In genomic region chr13:24693312-24693711, GRCm38 (mm10) we compare ENCODE assay signal across 25 mouse cellular contexts. TPM values are rescaled to one million over a fixed set of nuclear protein-coding genes. Genes with fewer than 3 reads are reported as not detected.
DNase-seq lines count a peak whose midpoint lies in the region; ATAC-seq and TF ChIP-seq lines count a peak whose summit lies in the region.
"Had no signal": no experiment of that assay in that cellular context is flagged by ENCODE, and none has a peak within 500 bp of the region (broad histone marks: within the 10 kb centered on the region; RNA-seq: fewer than 3 reads in every experiment).

No protein-coding gene starts in this region.

- DNase-seq in lung, adult 2 months: no peak
- peak; percentile 49 for DNase-seq in lung, postnatal 36 days
- no peak for DNase-seq in lung, postnatal 4 days
- DNase-seq in Muller cell, postnatal 12 days (ENCODE audit: inconsistent ontology term): no peak
- DNase-seq: adrenal gland, adult 8-10 months; adrenal gland, postnatal 14 days; adrenal gland, postnatal 36 days; cerebellum, adult 11-12 months; cerebellum, adult 2 months; cerebellum, adult 9-10 months; cerebellum, postnatal 25 days had no signal

- no peak for TF ChIP-seq POLR2A in lung, adult 2 months (IDR thresholded peaks at IDR 0.05; ENCODE audit: borderline replicate concordance, extremely low read depth, low read depth, low read length)

- H3K27ac ChIP-seq in lung, embryonic 16.5 days (ENCODE audit: low read length): no peak overlapping the region
- H3K27ac ChIP-seq: embryonic facial prominence, embryonic 10.5 days; embryonic facial prominence, embryonic 12.5 days; forebrain, embryonic 13.5 days; forebrain, embryonic 15.5 days had no signal

- no peak overlapping the region for H3K4me3 ChIP-seq in lung, embryonic 16.5 days (ENCODE audit: low read length)
- no peak overlapping the region for H3K4me3 ChIP-seq in lung, adult 2 months (replicated peaks; ENCODE audit: extremely low read depth, low read depth, low read length)
- H3K4me3 ChIP-seq: embryonic facial prominence, embryonic 10.5 days; embryonic facial prominence, embryonic 12.5 days; forebrain, embryonic 13.5 days; forebrain, embryonic 15.5 days had no signal

- H3K36me3 ChIP-seq in lung, embryonic 16.5 days (ENCODE audit: control insufficient read depth, insufficient read depth, low read length): no peaks in the 10 kb centered on the region
- H3K36me3 ChIP-seq: embryonic facial prominence, embryonic 10.5 days; embryonic facial prominence, embryonic 12.5 days had no signal

- 67% methylated on average over 7 of the region's 7 CpGs for WGBS in lung, embryonic 16.5 days
- 70% methylated on average over 7 of the region's 7 CpGs for WGBS in lung, adult 2 months

- no peak for TF ChIP-seq CTCF in lung, adult 2 months (IDR thresholded peaks at IDR 0.05; ENCODE audit: insufficient read depth, low read length)

- H3K4me1 ChIP-seq in lung, embryonic 16.5 days (replicated peaks; ENCODE audit: control insufficient read depth, insufficient read depth, low read length): no peaks in the 10 kb centered on the region
- no peaks in the 10 kb centered on the region for H3K4me1 ChIP-seq in lung, adult 2 months (ENCODE audit: control insufficient read depth, insufficient read depth, low read length)
- H3K4me1 ChIP-seq: embryonic facial prominence, embryonic 10.5 days; embryonic facial prominence, embryonic 12.5 days; forebrain, embryonic 13.5 days; forebrain, embryonic 15.5 days had no signal

- H3K9me3 ChIP-seq in lung, embryonic 16.5 days (ENCODE audit: control insufficient read depth, low read length): no peaks in the 10 kb centered on the region
- H3K9me3 ChIP-seq: embryonic facial prominence, embryonic 10.5 days; embryonic facial prominence, embryonic 12.5 days; forebrain, embryonic 13.5 days; forebrain, embryonic 15.5 days had no signal

- H3K27me3 ChIP-seq in lung, embryonic 16.5 days (ENCODE audit: control insufficient read depth, insufficient read depth, low read depth, low read length): no peaks in the 10 kb centered on the region
- H3K27me3 ChIP-seq: embryonic facial prominence, embryonic 12.5 days; forebrain, embryonic 13.5 days; forebrain, embryonic 15.5 days; Patski had no signal

- H3K9ac ChIP-seq in lung, embryonic 16.5 days (ENCODE audit: low read length): no peak overlapping the region
- H3K9ac ChIP-seq: embryonic facial prominence, embryonic 12.5 days; forebrain, embryonic 13.5 days; forebrain, embryonic 15.5 days had no signal

- peak; percentile 69 for ATAC-seq in lung, embryonic 16.5 days (ENCODE audit: low read depth)
- 0 out of 2 replicates have a peak, but pooled peaks have one; percentile 15 for ATAC-seq in monocyte, adult 5-6 weeks (replicated peaks; ENCODE audit: insufficient number of reproducible peaks, low FRiP score, low TSS enrichment, poor library complexity, severe bottlenecking)
- ATAC-seq: activated CD4-positive, CD25-positive, alpha-beta regulatory T cell, adult 4 months; forebrain, embryonic 13.5 days; forebrain, embryonic 15.5 days; Patski had no signal

- H3K4me2 ChIP-seq in lung, embryonic 16.5 days (ENCODE audit: low read depth, low read length): no peak overlapping the region
- H3K4me2 ChIP-seq: embryonic facial prominence, embryonic 12.5 days; forebrain, embryonic 13.5 days; forebrain, embryonic 15.5 days had no signal

RNA-seq across cellular contexts. Expression of gene Armh2, which starts 47.7 kb away (rescaled TPM):
- polyA plus RNA-seq in lung, embryonic 16.5 days (2015; fragmentation: Nextera tagmentation; extraction: Ambion mirVana): not detected in 2 replicates
- polyA plus RNA-seq in lung, adult 2 months (2012; rRNA removed): not detected in 2 replicates
- total RNA-seq in monocyte, adult 5-6 weeks (2017): not detected in 3 replicates
- total RNA-seq: adrenal gland, adult 18-20 months; adrenal gland, adult 8-10 months; adrenal gland, postnatal 14 days; adrenal gland, postnatal 36 days; ES-E14; MEL had no signal
- polyA plus RNA-seq: activated CD4-positive, CD25-positive, alpha-beta regulatory T cell, adult 4 months; C2C12; cerebellum, adult 2 months; embryonic facial prominence, embryonic 12.5 days; embryonic facial prominence, embryonic 14.5 days; forebrain, embryonic 11.5 days; forebrain, embryonic 13.5 days; forebrain, embryonic 15.5 days; Patski had no signal
